Mouse (Mus musculus) cortical plate, adult 2 months (tissue): ENCODE results near the gene Plekha8.

Experiments used
- CTCF ChIP-seq: fragments of 200-500 bp; IDR thresholded peaks from 2 replicates; pipeline ENCODE4 v1.5.1; 2011; ENCODE audit warnings: mild to moderate bottlenecking, control low read depth, low read length; ENCODE audit not compliant: insufficient read depth; ENCODE audit errors: extremely low read depth
- POLR2A ChIP-seq: fragments of 200-500 bp; IDR thresholded peaks from 2 replicates; pipeline ENCODE4 v1.6.1; 2011; ENCODE audit warnings: mild to moderate bottlenecking, low read length, control low read depth; ENCODE audit not compliant: insufficient read depth; ENCODE audit errors: extremely low read depth

GRCm38 (mm10) chr6:54620357-54620756 lies 25.4 kb downstream of the Plekha8 start:
- TF ChIP-seq POLR2A (no peak), CTCF (no peak)
